Mouse (Mus musculus): ENCODE results near the gene Rasl12. TPM values are rescaled to one million over a fixed set of nuclear protein-coding genes. Genes with fewer than 3 reads are reported as not detected.

The Rasl12 gene
- polyA plus RNA-seq, 1 experiment from 2014 or later: 84.4 TPM

DNA sequence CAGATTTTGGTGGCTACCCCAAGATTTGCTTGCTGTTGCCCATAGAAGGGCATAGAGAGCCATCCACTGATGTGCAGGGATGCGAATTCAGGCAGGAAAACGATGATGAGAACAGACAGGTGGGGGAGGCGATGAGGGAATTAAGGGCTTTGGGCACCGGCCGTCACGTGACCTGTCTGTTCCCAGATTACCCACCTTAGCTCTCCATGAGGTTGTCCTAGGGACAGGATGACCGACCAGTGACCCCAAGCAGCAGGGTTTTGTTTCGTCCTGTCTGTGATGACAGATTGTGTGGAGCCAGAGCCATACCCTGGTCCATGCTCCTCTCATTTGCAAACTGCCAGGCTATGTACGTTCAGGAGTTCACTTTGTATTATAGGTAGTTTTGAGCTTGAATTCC lies 34.6 kb upstream of the Rasl12 start:
- WGBS: 27% methylated on average over 9 of the region's 9 CpGs
- H3K27me3 ChIP-seq (replicated peaks; ENCODE audit: insufficient read depth, low read length): no peaks in the 10 kb centered on the region
- ATAC-seq (no peak), DNase-seq (ENCODE audit: low spot score) (no peak)
- H3K4me1 ChIP-seq (ENCODE audit: insufficient read depth, low read depth, low read length): no peaks in the 10 kb centered on the region
- no peak overlapping the region for H3K27ac ChIP-seq (ENCODE audit: low read length)
- no peak overlapping the region for H3K9ac ChIP-seq (replicated peaks; ENCODE audit: low read depth)
- H3K4me3 ChIP-seq (ENCODE audit: low read depth, low read length): no peak overlapping the region
- TF ChIP-seq EP300 (IDR thresholded peaks at IDR 0.05) (no peak), CTCF (IDR thresholded peaks at IDR 0.05) (no peak)
- H3K4me2 ChIP-seq (replicated peaks; ENCODE audit: low read depth, low read length): no peak overlapping the region
- peaks cover 25% of the 10 kb centered on the region for H3K36me3 ChIP-seq (ENCODE audit: insufficient read depth, low read length)
- H3K9me3 ChIP-seq (ENCODE audit: low read length): no peaks in the 10 kb centered on the region

DNA sequence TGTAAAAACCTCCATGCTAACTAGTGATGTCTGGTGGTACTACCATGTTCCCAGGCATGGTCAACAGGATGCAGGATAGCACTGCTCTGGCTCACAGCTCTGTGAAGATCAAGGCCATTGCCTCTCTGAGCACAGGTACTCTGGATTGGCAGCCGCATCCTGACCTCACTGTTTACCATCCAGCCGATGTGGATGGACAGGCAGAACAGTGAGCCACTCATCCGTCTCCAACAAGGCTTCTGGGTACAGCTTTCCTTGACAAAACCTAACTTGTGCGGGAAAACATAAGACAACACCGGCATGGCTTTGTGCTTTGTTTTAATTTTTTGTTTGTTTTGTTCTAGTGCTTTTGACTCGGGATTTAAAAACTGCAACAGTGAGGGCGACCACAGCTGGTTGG lies 32.6 kb upstream of the Rasl12 start:
- Histone ChIP-seq H3K9ac (replicated peaks; ENCODE audit: low read depth) (no peak overlapping the region), H3K9me3 (ENCODE audit: low read length) (no peaks in the 10 kb centered on the region), H3K4me3 (ENCODE audit: low read depth, low read length) (no peak overlapping the region), H3K27me3 (replicated peaks; ENCODE audit: insufficient read depth, low read length) (no peaks in the 10 kb centered on the region), H3K4me1 (ENCODE audit: insufficient read depth, low read depth, low read length) (no peaks in the 10 kb centered on the region), H3K36me3 (ENCODE audit: insufficient read depth, low read length) (peaks cover 9% of the 10 kb centered on the region; the same call in 1 of the 2 replicates), H3K27ac (ENCODE audit: low read length) (no peak overlapping the region), H3K4me2 (replicated peaks; ENCODE audit: low read depth, low read length) (no peak overlapping the region)
- ATAC-seq (no peak), DNase-seq (ENCODE audit: low spot score) (no peak)
- WGBS: 77% methylated on average over 7 of the region's 7 CpGs
- TF ChIP-seq CTCF (IDR thresholded peaks at IDR 0.05) (no peak), EP300 (IDR thresholded peaks at IDR 0.05) (no peak)

DNA sequence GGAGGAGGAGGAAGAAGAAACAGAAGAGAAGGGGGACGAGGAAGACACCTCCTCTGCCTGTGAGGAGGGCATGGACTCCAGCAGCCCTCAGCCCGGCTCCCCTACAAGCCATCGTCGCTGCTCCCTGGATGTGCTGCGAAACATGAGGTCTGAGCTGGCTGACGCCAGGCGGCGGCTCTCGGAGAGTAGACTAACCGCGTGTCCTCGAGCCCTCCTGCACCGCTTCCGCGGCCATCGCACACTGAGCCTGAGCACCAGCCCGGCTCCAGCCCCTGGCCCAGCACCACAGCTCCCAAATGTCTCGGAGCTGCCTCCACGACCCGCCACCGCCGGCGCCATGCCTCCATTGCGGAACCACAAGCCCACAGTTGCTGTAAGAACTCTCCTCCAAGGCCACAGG lies 26.6 kb upstream of the Rasl12 start:
- TF ChIP-seq EP300 (IDR thresholded peaks at IDR 0.05): no peak
- TF ChIP-seq CTCF (IDR thresholded peaks at IDR 0.05): no peak
- 76% methylated on average over 23 of the region's 24 CpGs for WGBS
- H3K4me1 ChIP-seq (ENCODE audit: insufficient read depth, low read depth, low read length): no peaks in the 10 kb centered on the region
- ATAC-seq (no peak), DNase-seq (ENCODE audit: low spot score) (no peak)
- H3K36me3 ChIP-seq (ENCODE audit: insufficient read depth, low read length): no peaks in the 10 kb centered on the region
- H3K4me3 ChIP-seq (ENCODE audit: low read depth, low read length): no peak overlapping the region
- no peak overlapping the region for H3K27ac ChIP-seq (ENCODE audit: low read length)
- no peak overlapping the region for H3K9ac ChIP-seq (replicated peaks; ENCODE audit: low read depth)
- H3K9me3 ChIP-seq (ENCODE audit: low read length): no peaks in the 10 kb centered on the region
- H3K27me3 ChIP-seq (replicated peaks; ENCODE audit: insufficient read depth, low read length): no peaks in the 10 kb centered on the region
- H3K4me2 ChIP-seq (replicated peaks; ENCODE audit: low read depth, low read length): no peak overlapping the region

DNA sequence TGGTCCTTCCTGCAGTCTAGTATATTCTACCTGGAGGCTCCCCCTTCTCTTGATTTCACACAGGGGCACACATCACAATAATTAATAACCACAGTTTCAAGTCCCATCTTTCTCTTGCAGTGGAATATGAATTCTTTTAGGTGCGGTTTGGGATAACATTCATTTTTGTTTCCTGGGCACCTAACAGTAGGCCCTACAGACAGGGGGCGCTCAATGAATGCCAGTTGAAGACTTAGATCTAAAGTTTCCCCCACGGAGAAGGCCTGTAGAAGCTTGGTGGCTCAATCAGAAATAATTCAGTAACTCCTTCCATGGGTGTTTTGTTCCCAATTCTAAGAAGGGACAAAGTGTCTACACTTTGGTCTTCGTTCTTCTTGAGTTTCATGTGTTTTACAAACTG lies 25.9 kb upstream of the Rasl12 start:
- Histone ChIP-seq H3K27me3 (replicated peaks; ENCODE audit: insufficient read depth, low read length) (no peaks in the 10 kb centered on the region), H3K4me2 (replicated peaks; ENCODE audit: low read depth, low read length) (no peak overlapping the region), H3K27ac (ENCODE audit: low read length) (no peak overlapping the region), H3K36me3 (ENCODE audit: insufficient read depth, low read length) (no peaks in the 10 kb centered on the region), H3K9me3 (ENCODE audit: low read length) (no peaks in the 10 kb centered on the region), H3K9ac (replicated peaks; ENCODE audit: low read depth) (no peak overlapping the region), H3K4me3 (ENCODE audit: low read depth, low read length) (no peak overlapping the region), H3K4me1 (ENCODE audit: insufficient read depth, low read depth, low read length) (no peaks in the 10 kb centered on the region)
- ATAC-seq (no peak), DNase-seq (ENCODE audit: low spot score) (peak; percentile 80)
- TF ChIP-seq EP300 (IDR thresholded peaks at IDR 0.05): no peak
- TF ChIP-seq CTCF (IDR thresholded peaks at IDR 0.05): peak; percentile 78
- WGBS: 59% methylated on average over 4 of the region's 4 CpGs

DNA sequence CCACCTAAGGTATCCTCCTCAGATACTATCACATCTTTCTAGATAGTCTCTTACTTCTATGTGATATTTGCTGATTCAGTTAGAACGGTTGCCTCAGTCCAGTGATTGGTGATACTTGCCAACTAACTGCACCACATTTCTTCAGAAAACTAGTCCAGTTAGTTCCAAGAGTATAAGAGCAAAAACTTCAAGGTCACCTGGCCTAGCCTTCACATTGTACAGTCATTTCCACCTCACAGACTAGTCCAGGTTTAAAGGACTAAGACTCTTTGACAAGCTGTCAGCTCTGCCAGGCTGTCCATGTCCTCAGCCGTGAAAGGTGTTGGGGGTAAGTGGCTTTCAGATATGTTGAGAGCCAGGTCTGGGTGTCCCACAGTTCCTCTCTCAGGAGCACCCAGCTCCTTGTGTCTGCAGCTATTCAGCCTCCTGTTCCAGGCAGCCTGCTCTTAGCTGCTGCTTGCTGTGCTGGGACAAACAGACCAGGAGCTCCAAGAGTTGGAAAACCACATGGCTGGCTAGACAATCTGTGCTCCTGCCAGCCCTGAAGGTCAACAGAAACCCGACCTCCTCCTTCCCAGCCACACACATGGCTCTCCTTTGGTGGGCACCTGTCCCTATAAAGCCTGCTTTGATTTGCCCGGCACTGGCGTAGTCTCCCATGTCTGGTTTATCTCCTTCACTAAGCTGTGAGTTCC lies 23.7 kb upstream of the Rasl12 start:
- no peak for TF ChIP-seq CTCF (IDR thresholded peaks at IDR 0.05)
- TF ChIP-seq EP300 (IDR thresholded peaks at IDR 0.05): no peak
- no peaks in the 10 kb centered on the region for H3K27me3 ChIP-seq (replicated peaks; ENCODE audit: insufficient read depth, low read length)
- no peak for DNase-seq (ENCODE audit: low spot score)
- H3K9ac ChIP-seq (replicated peaks; ENCODE audit: low read depth): no peak overlapping the region
- peak overlapping the region; percentile 51 for H3K27ac ChIP-seq (ENCODE audit: low read length)
- no peaks in the 10 kb centered on the region for H3K4me1 ChIP-seq (ENCODE audit: insufficient read depth, low read depth, low read length)
- no peak overlapping the region for H3K4me3 ChIP-seq (ENCODE audit: low read depth, low read length)
- no peaks in the 10 kb centered on the region for H3K9me3 ChIP-seq (ENCODE audit: low read length)
- no peak overlapping the region for H3K4me2 ChIP-seq (replicated peaks; ENCODE audit: low read depth, low read length)
- no peak for ATAC-seq
- WGBS: 76% methylated on average over 5 of the region's 5 CpGs
- H3K36me3 ChIP-seq (ENCODE audit: insufficient read depth, low read length): no peaks in the 10 kb centered on the region

DNA sequence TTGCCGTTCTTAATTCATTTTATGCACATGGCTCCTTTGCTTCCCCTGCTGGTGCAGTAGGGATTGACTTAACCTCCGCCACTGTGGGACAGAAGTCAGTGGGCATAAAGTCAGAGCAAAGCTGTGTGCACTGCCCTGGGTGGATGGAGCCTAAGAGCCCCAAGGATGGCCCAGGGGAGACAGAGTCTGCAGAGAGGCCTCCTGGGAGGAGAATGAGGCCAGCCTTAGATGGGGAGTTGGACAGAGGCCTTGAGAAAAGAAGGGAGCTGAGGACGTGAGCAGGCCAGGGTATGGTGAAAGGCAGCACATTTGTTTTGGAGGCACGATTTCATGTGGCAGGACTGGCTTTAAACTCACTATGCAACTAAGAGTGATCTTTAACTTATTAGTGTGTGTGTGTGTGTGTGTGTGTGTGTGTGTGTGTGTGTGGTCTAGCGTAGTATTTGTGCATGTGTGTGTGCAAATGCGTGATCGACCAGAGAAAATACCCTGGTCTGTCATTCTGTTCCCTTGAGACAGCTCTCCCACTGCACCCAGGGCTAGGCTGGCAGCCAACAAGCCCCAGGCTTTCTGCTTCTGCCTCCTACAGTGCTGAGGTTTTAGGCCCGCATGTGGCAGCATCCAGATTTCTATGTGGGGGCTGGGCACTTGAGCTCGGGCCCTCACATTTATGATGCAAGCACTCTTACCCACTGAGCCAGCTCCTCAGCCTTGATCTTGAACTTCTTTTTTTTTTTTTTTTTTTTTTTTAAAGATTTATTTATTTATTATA lies 23.0 kb upstream of the Rasl12 start:
- H3K9me3 ChIP-seq (ENCODE audit: low read length): no peaks in the 10 kb centered on the region
- peak overlapping the region; percentile 51 for H3K27ac ChIP-seq (ENCODE audit: low read length)
- H3K27me3 ChIP-seq (replicated peaks; ENCODE audit: insufficient read depth, low read length): no peaks in the 10 kb centered on the region
- ATAC-seq (peak; percentile 59), DNase-seq (ENCODE audit: low spot score) (peak; percentile 50)
- WGBS: 61% methylated on average over 9 of the region's 9 CpGs
- H3K4me3 ChIP-seq (ENCODE audit: low read depth, low read length): no peak overlapping the region
- H3K36me3 ChIP-seq (ENCODE audit: insufficient read depth, low read length): no peaks in the 10 kb centered on the region
- H3K4me1 ChIP-seq (ENCODE audit: insufficient read depth, low read depth, low read length): no peaks in the 10 kb centered on the region
- no peak overlapping the region for H3K4me2 ChIP-seq (replicated peaks; ENCODE audit: low read depth, low read length)
- no peak overlapping the region for H3K9ac ChIP-seq (replicated peaks; ENCODE audit: low read depth)
- TF ChIP-seq EP300 (IDR thresholded peaks at IDR 0.05) (no peak), CTCF (IDR thresholded peaks at IDR 0.05) (peak; percentile 29)
